ENCODE assay signal across 24 mouse cellular contexts in the genomic region with DNA sequence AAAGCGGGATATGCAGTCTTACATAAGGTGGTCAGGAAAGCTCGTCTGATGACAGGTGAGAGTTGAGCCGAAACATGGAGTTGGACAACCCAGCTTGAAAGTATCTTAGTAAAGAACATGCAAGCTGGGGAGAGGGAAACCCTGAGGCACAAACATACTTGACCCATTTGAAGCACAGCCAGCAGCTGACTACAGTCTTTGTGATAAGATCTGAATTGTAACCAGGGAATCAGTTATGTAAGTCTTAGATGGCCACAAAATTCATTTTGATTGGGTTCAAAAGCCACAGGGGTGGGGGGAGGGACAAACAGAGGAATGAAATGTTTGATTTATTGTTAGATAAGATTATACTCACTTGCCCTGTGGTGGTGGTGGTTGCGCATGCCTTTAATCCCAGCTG. TPM values are rescaled to one million over a fixed set of nuclear protein-coding genes. Genes with fewer than 3 reads are reported as not detected.
DNase-seq lines count a peak whose midpoint lies in the region; ATAC-seq and TF ChIP-seq lines count a peak whose summit lies in the region.
"Had no signal": no experiment of that assay in that cellular context is flagged by ENCODE, and none has a peak within 500 bp of the region (broad histone marks: within the 10 kb centered on the region; RNA-seq: fewer than 3 reads in every experiment).

No protein-coding gene starts in this region.

- no peak overlapping the region for H3K9ac ChIP-seq in liver, adult 2 months (ENCODE audit: low read depth, low read length)
- H3K9ac ChIP-seq in liver, postnatal 0 days (replicated peaks): no peak overlapping the region
- H3K9ac ChIP-seq: embryonic facial prominence, embryonic 13.5 days; heart, embryonic 12.5 days; hindbrain, embryonic 15.5 days; liver, embryonic 12.5 days; midbrain, embryonic 12.5 days had no signal

- no peaks in the 10 kb centered on the region for H3K27me3 ChIP-seq in liver, adult 2 months (ENCODE audit: control insufficient read depth, insufficient read depth, low read length)
- no peaks in the 10 kb centered on the region for H3K27me3 ChIP-seq in liver, postnatal 0 days (ENCODE audit: insufficient read depth, low read length)
- H3K27me3 ChIP-seq: embryonic facial prominence, embryonic 13.5 days; heart, embryonic 12.5 days; hindbrain, embryonic 15.5 days; liver, embryonic 12.5 days; midbrain, embryonic 12.5 days had no signal

- ATAC-seq in liver, postnatal 0 days: no peak
- no peak; the same call in 1 of the 2 replicates for ATAC-seq in granulocyte monocyte progenitor cell, adult 5-6 weeks (replicated peaks; ENCODE audit: poor library complexity, severe bottlenecking)
- ATAC-seq: activated CD4-positive, CD25-positive, alpha-beta regulatory T cell, adult 4 months; intestine, embryonic 16.5 days; liver, embryonic 12.5 days; Patski had no signal

- peak; percentile 31 to 69 for DNase-seq in adrenal gland, adult (ENCODE audit: inconsistent age in 2 of 2, low spot score in 1 of 2)
- DNase-seq in adrenal gland, postnatal 14 days: no peak
- DNase-seq in liver, adult 2 months (ENCODE audit: extremely low read depth, low read depth, low spot score): peak; percentile 9
- DNase-seq in liver, postnatal 0 days: no peak
- peak; percentile 19 for DNase-seq in adrenal gland, postnatal 10 days
- peak; percentile 20 for DNase-seq in lung, postnatal 25 days (ENCODE audit: low spot score)
- no peak for DNase-seq in embryo, embryonic 9.5 days (ENCODE audit: extremely low spot score)
- DNase-seq: cerebellum, adult 2 months; gastrocnemius, postnatal 36 days; thymus, postnatal 14 days had no signal

- H3K79me2 ChIP-seq in liver, adult 2 months (ENCODE audit: control insufficient read depth, insufficient read depth, low read length): no peaks in the 10 kb centered on the region

- H3K4me1 ChIP-seq in liver, adult 2 months (ENCODE audit: control insufficient read depth, insufficient read depth, low read length): no peaks in the 10 kb centered on the region
- no peaks in the 10 kb centered on the region for H3K4me1 ChIP-seq in liver, postnatal 0 days (ENCODE audit: insufficient read depth)
- H3K4me1 ChIP-seq: embryonic facial prominence, embryonic 13.5 days; forebrain, embryonic 10.5 days; heart, embryonic 12.5 days; hindbrain, embryonic 15.5 days; limb, embryonic 10.5 days; liver, embryonic 12.5 days; midbrain, embryonic 12.5 days had no signal

- TF ChIP-seq CTCF in liver, adult 2 months (IDR thresholded peaks at IDR 0.05; ENCODE audit: low read depth, low read length): no peak
- no peak for TF ChIP-seq CTCF in liver, postnatal 0 days (IDR thresholded peaks at IDR 0.05; ENCODE audit: low read depth)

- 77% methylated on average over 4 of the region's 4 CpGs for WGBS in liver, adult 2 months
- 85% methylated on average over 4 of the region's 4 CpGs for WGBS in liver, postnatal 0 days (ENCODE audit: insufficient replicate concordance)

- H3K27ac ChIP-seq in liver, adult 2 months (replicated peaks; ENCODE audit: insufficient read depth, low read depth, low read length): no peak overlapping the region
- H3K27ac ChIP-seq in liver, postnatal 0 days (ENCODE audit: low read depth): no peak overlapping the region
- H3K27ac ChIP-seq: embryonic facial prominence, embryonic 13.5 days; forebrain, embryonic 10.5 days; hindbrain, embryonic 15.5 days; layer of hippocampus, adult 2 months; limb, embryonic 10.5 days; liver, embryonic 12.5 days; macrophage; midbrain, embryonic 12.5 days; stomach, postnatal 0 days had no signal

- no peak overlapping the region for H3K4me2 ChIP-seq in liver, postnatal 0 days (ENCODE audit: low read depth, low read length)
- H3K4me2 ChIP-seq: embryonic facial prominence, embryonic 13.5 days; heart, embryonic 12.5 days; hindbrain, embryonic 15.5 days; liver, embryonic 12.5 days; midbrain, embryonic 12.5 days had no signal

- no peak for TF ChIP-seq EP300 in liver, postnatal 0 days (IDR thresholded peaks at IDR 0.05; ENCODE audit: low read depth)

- no peaks in the 10 kb centered on the region; the same call in 1 of the 2 replicates for H3K9me3 ChIP-seq in liver, postnatal 0 days (ENCODE audit: low read length)
- H3K9me3 ChIP-seq: embryonic facial prominence, embryonic 13.5 days; forebrain, embryonic 10.5 days; heart, embryonic 12.5 days; hindbrain, embryonic 15.5 days; limb, embryonic 10.5 days; liver, embryonic 12.5 days; midbrain, embryonic 12.5 days had no signal

- H3K4me3 ChIP-seq in liver, adult 2 months (ENCODE audit: insufficient read depth, low read depth, low read length): no peak overlapping the region
- no peak overlapping the region for H3K4me3 ChIP-seq in liver, postnatal 0 days (ENCODE audit: low read depth, low read length)
- H3K4me3 ChIP-seq: embryonic facial prominence, embryonic 13.5 days; forebrain, embryonic 10.5 days; heart, embryonic 12.5 days; hindbrain, embryonic 15.5 days; layer of hippocampus, adult 2 months; limb, embryonic 10.5 days; liver, embryonic 12.5 days; midbrain, embryonic 12.5 days had no signal

- TF ChIP-seq POLR2A in liver, adult 2 months (IDR thresholded peaks at IDR 0.05; ENCODE audit: extremely low read depth, insufficient read depth, low read length): no peak

- H3K36me3 ChIP-seq in liver, adult 2 months (ENCODE audit: control insufficient read depth, insufficient read depth, low read length): no peaks in the 10 kb centered on the region
- H3K36me3 ChIP-seq in liver, postnatal 0 days (replicated peaks; ENCODE audit: insufficient read depth, low read length): no peaks in the 10 kb centered on the region
- H3K36me3 ChIP-seq: embryonic facial prominence, embryonic 13.5 days; forebrain, embryonic 10.5 days; heart, embryonic 12.5 days; hindbrain, embryonic 15.5 days; limb, embryonic 10.5 days; liver, embryonic 12.5 days; midbrain, embryonic 12.5 days had no signal

RNA-seq across cellular contexts. Expression of a gene that starts 48.9 kb away (rescaled TPM):
- total RNA-seq in adrenal gland, postnatal 14 days (2021): 74.2 and 85.3 TPM in 2 replicates
- 26.4 and 32.4 TPM in 2 replicates for total RNA-seq in liver, adult 2 months (2014; rRNA removed)
- polyA plus RNA-seq in liver, adult 2 months (2012; rRNA removed): 2.6 and 3.4 TPM in 2 replicates
- 21.2 and 25.7 TPM in 2 replicates for polyA plus RNA-seq in liver, postnatal 0 days (2015; fragmentation: Nextera tagmentation; extraction: Ambion mirVana)
- total RNA-seq in adrenal gland, postnatal 10 days (2021): 10 to 100 TPM; 55.1 to 64.6 TPM
- 63.3 and 83.0 TPM in 2 replicates for total RNA-seq in granulocyte monocyte progenitor cell, adult 5-6 weeks (2014; fragmentation: Nextera tagmentation)
- 80.7 and 88.1 TPM in 2 replicates for total RNA-seq in granulocyte monocyte progenitor cell, adult 5-6 weeks (2017)

Comparison
In these comparisons a context has a peak if more than half of its experiments do, and no peak if none do; other contexts are left out.
1. DNase-seq: peak in adrenal gland, adult (2 of 2), liver, adult 2 months (single experiment), adrenal gland, postnatal 10 days (single experiment) and lung, postnatal 25 days (single experiment); none in adrenal gland, postnatal 14 days (single experiment), liver, postnatal 0 days (single experiment) and embryo, embryonic 9.5 days (single experiment).